Mouse (Mus musculus): ENCODE data around the gene Zfp598.

DNA sequence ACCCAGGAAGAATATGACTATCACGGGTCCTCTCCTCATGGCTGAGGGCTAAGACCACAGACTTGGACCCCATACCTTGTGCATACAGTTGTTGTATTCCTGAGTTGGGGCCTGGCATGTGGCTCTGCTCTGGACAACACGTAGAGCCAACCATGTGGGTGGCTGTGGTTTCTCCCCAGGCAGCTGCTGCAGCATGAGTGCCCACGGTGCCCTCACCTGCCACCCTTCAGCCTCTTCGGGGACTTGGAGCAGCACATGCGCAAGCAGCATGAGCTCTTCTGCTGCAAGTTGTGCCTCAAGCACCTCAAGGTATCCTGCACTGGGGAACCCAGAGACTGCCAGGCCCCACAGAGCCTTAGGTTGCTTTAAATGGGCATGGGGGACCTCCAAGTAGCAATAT, 7.4 kb downstream of the Zfp598 start:
- TF ChIP-seq CTCF (IDR thresholded peaks at IDR 0.05; ENCODE audit: insufficient read depth, low read length) (no peak), POLR2A (IDR thresholded peaks at IDR 0.05; ENCODE audit: borderline replicate concordance, extremely low read depth, low read depth, low read length) (no peak)
